Mouse (Mus musculus) stomach, embryonic 16.5 days (tissue): ENCODE data around the gene Hivep3. TPM values are rescaled to one million over a fixed set of nuclear protein-coding genes. Genes with fewer than 3 reads are reported as not detected.

Experiments used
- ATAC-seq: fragments of 200-750 bp; cut with Nextera tagmentation; 2 replicates; pipeline ENCODE4 v1.8.0; 2017; ENCODE audit warnings: moderate number of reproducible peaks, moderate TSS enrichment; ENCODE audit not compliant: insufficient read depth, low FRiP score
- H3K27ac ChIP-seq: fragments of 300-500 bp; sonication (generic); 2 replicates; pipeline ENCODE4 v1.5.1; 2014; ENCODE audit warnings: low read length
- H3K27me3 ChIP-seq: fragments of 300-500 bp; sonication (generic); 2 replicates; pipeline ENCODE4 v1.6.1; 2014; ENCODE audit warnings: low read length, control low read depth, mixed read lengths; ENCODE audit not compliant: control insufficient read depth, insufficient read depth
- H3K36me3 ChIP-seq: fragments of 300-500 bp; sonication (generic); 2 replicates; pipeline ENCODE4 v1.6.1; 2014; ENCODE audit warnings: low read length; ENCODE audit not compliant: control insufficient read depth, insufficient read depth
- H3K4me1 ChIP-seq: fragments of 300-500 bp; sonication (generic); 2 replicates; pipeline ENCODE4 v1.6.1; 2014; ENCODE audit warnings: low read length, control low read depth, mixed read lengths; ENCODE audit not compliant: control insufficient read depth, insufficient read depth
- H3K4me2 ChIP-seq: fragments of 300-500 bp; sonication (generic); 2 replicates; pipeline ENCODE4 v1.6.1; 2014; ENCODE audit warnings: low read depth, low read length, mixed read lengths
- H3K4me3 ChIP-seq: fragments of 300-500 bp; sonication (generic); replicated peaks from 2 replicates; pipeline ENCODE4 v1.5.1; 2014; ENCODE audit warnings: mild to moderate bottlenecking, low read length
- H3K9ac ChIP-seq: fragments of 300-500 bp; sonication (generic); 2 replicates; pipeline ENCODE4 v1.6.1; 2014; ENCODE audit warnings: low read length
- H3K9me3 ChIP-seq: fragments of 300-500 bp; sonication (generic); replicated peaks from 2 replicates; pipeline ENCODE4 v1.6.1; 2016; ENCODE audit warnings: low read length, control low read depth; ENCODE audit not compliant: control insufficient read depth
- WGBS: fragments of 180-500 bp; shearing (Covaris S2); extraction: QIAGEN DNeasy Blood & Tissue Kit; methylation state at CpG from one replicate; pipeline ENCODE4 v1.1.7; 2014; 5-methylcytosine and 5-hydroxymethylcytosine counted together
- polyA plus RNA-seq: library from polyadenylated mRNA; unstranded; fragments of >200 nt; fragmentation: Nextera tagmentation; extraction: Ambion mirVana; gene quantifications from 2 replicates; pipeline ENCODE4 v1.2.1, GENCODE M21; 2015

Hivep3 gene
- polyA plus RNA-seq, 1 experiment from 2014 or later, result 8.8 TPM

GRCm38 (mm10) chr4:119897054-119897855, 163.7 kb downstream of the Hivep3 start:
- H3K9me3 ChIP-seq, result no peaks in the 10 kb centered on the region
- H3K4me1 ChIP-seq, result no peaks in the 10 kb centered on the region
- no peaks in the 10 kb centered on the region for H3K36me3 ChIP-seq
- no peak overlapping the region for H3K27ac ChIP-seq
- H3K4me3 ChIP-seq, result no peak overlapping the region
- no peak for ATAC-seq
- no peaks in the 10 kb centered on the region for H3K27me3 ChIP-seq
- H3K9ac ChIP-seq, result no peak overlapping the region
- no peak overlapping the region for H3K4me2 ChIP-seq
- WGBS, result 63% methylated on average over 6 of the region's 6 CpGs

DNA sequence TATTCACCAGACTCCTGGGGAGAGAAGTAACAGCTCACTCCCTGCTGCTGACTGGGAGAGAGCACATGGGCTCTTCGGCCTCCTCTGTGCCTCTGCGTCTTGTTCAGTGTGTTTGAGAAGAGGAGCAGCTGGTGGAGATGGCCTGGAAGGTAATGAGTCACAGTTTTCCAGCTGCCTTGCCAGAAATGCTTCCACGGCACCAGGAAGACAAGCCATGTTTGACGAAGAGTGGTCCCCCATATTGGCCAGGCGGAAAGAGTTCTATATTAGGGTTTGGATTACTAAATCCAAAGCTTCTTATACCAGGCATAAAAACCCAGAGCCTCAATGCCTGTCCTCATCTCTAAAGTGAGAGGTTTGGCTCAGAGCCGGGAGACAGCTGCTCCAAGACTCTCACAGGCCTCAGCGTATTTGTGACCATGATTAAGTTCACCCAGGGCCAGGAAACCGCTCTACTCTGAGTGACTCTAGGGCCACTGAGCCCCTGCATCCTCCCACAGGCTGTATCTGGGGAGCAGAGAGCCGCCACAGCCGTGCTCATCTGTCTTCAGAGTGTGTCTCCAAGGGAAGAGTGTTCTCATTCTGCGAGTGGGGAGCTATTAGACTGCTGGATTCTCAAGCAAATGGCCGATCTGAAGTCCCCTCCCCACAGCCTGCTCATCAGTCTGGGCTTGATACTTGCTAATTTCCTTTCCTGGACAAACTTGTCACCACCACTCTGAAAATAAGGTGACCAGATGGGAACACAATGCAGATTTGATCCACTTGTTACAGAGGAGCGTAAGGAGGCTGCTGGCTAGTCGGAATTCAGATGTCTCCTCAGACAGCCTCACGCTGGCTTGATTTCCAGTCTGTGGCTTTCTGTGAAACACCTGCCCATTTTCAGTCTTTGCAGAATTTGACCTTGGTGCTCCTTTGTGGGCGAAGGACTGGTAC, 168.2 kb downstream of the Hivep3 start:
- peak; percentile 65; the same call in 1 of the 2 replicates for ATAC-seq
- Histone ChIP-seq H3K27ac (no peak overlapping the region; the same call in 1 of the 2 replicates), H3K4me1 (no peaks in the 10 kb centered on the region), H3K36me3 (no peaks in the 10 kb centered on the region), H3K9ac (no peak overlapping the region), H3K4me3 (no peak overlapping the region), H3K27me3 (no peaks in the 10 kb centered on the region), H3K9me3 (no peaks in the 10 kb centered on the region), H3K4me2 (no peak overlapping the region)
- 60% methylated on average over 16 of the region's 16 CpGs for WGBS

DNA sequence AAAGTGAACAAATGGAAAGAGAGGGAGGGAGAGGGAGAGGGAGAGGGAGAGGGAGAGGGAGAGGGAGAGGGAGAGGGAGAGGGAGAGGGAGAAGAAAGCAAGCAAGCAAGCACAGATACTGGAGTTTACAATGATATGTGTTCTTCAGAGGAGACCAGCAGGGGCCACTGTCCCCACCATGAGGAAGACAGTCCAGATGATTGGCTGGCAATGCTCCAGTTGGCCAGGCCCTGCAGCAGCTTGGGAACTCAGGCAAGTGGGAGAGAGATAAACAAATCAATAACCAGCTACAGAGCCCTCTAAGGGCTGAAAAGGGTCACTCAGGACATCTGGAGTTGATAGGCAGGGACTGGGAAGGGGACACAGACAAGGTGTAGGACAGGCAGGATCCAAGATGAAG, 169.7 kb downstream of the Hivep3 start:
- Histone ChIP-seq H3K36me3 (no peaks in the 10 kb centered on the region), H3K27ac (no peak overlapping the region), H3K4me3 (no peak overlapping the region), H3K9ac (no peak overlapping the region), H3K27me3 (no peaks in the 10 kb centered on the region), H3K4me2 (no peak overlapping the region), H3K4me1 (no peaks in the 10 kb centered on the region), H3K9me3 (no peaks in the 10 kb centered on the region)
- ATAC-seq, result no peak; the same call in 1 of the 2 replicates

DNA sequence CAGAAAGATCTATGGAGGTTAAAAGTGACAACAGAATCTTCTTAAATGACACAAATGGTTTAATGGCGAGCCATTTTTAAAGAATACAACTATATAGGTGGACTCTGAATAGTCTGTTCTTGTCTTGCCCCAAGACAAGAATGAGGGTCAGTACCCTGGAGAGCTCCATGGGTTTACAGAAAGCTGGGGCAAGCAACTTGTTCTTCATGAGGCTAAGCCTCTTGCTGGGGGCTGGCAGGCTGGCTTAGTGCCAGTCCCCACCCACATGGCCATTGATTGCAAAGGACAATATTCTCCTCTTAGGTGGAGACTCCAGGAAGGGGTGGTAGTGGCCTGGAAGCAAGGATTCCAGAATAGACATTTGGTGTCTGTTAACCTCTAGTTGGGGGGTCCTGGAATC, 170.2 kb downstream of the Hivep3 start:
- WGBS, result 28% methylated on average over 1 of the region's 1 CpGs
- Histone ChIP-seq H3K4me2 (no peak overlapping the region), H3K27ac (no peak overlapping the region), H3K4me3 (no peak overlapping the region), H3K9ac (no peak overlapping the region), H3K9me3 (no peaks in the 10 kb centered on the region), H3K27me3 (no peaks in the 10 kb centered on the region), H3K4me1 (no peaks in the 10 kb centered on the region), H3K36me3 (no peaks in the 10 kb centered on the region)
- ATAC-seq, result peak; percentile 49; the same call in 1 of the 2 replicates

- WGBS, result 80% methylated on average over 4 of the region's 4 CpGs
- no peaks in the 10 kb centered on the region for H3K36me3 ChIP-seq
- ATAC-seq, result no peak
- no peaks in the 10 kb centered on the region for H3K9me3 ChIP-seq
- H3K27ac ChIP-seq, result no peak overlapping the region
- H3K4me2 ChIP-seq, result no peak overlapping the region
- no peaks in the 10 kb centered on the region for H3K4me1 ChIP-seq
- H3K27me3 ChIP-seq, result no peaks in the 10 kb centered on the region
- no peak overlapping the region for H3K9ac ChIP-seq
- H3K4me3 ChIP-seq, result no peak overlapping the region
Measured at GRCm38 (mm10) chr4:119904296-119904695, 170.7 kb downstream of the Hivep3 start.

GRCm38 (mm10) chr4:119907106-119907505, 173.5 kb downstream of the Hivep3 start:
- H3K27me3 ChIP-seq, result no peaks in the 10 kb centered on the region
- H3K36me3 ChIP-seq, result no peaks in the 10 kb centered on the region
- H3K4me2 ChIP-seq, result no peak overlapping the region
- no peak overlapping the region for H3K9ac ChIP-seq
- WGBS, result 77% methylated on average over 4 of the region's 4 CpGs
- no peak overlapping the region for H3K27ac ChIP-seq
- no peak for ATAC-seq
- H3K4me1 ChIP-seq, result no peaks in the 10 kb centered on the region
- no peaks in the 10 kb centered on the region for H3K9me3 ChIP-seq
- H3K4me3 ChIP-seq, result no peak overlapping the region

GRCm38 (mm10) chr4:119911071-119911904, 177.7 kb downstream of the Hivep3 start:
- Histone ChIP-seq H3K36me3 (no peaks in the 10 kb centered on the region), H3K9me3 (no peaks in the 10 kb centered on the region), H3K27ac (no peak overlapping the region), H3K4me3 (no peak overlapping the region), H3K27me3 (no peaks in the 10 kb centered on the region), H3K9ac (no peak overlapping the region), H3K4me1 (no peaks in the 10 kb centered on the region), H3K4me2 (no peak overlapping the region)
- WGBS, result 69% methylated on average over 13 of the region's 13 CpGs
- no peak for ATAC-seq

DNA sequence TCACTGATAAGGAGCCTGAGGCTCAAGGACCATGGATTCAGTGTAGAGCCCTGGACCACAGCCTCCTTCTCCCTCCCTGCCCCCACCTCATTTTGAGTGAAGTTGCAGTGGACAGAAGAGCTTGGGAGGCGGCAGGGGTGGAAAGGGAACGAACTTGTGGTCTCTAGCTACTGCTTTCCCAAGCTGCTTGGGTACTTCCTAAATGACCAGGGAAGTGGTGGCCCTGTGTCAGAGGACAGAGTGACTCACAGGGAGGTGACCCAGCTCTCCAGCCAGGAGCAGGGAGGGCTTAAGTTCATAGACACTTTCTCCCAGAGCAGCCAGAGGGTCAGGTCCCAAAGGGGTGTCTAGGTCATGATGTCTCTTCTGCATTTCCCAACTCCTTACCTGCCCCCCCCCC, 178.6 kb downstream of the Hivep3 start:
- 76% methylated on average over 2 of the region's 2 CpGs for WGBS
- Histone ChIP-seq H3K4me2 (no peak overlapping the region), H3K27ac (no peak overlapping the region), H3K4me3 (no peak overlapping the region), H3K4me1 (no peaks in the 10 kb centered on the region), H3K9me3 (no peaks in the 10 kb centered on the region), H3K9ac (no peak overlapping the region), H3K36me3 (no peaks in the 10 kb centered on the region), H3K27me3 (no peaks in the 10 kb centered on the region)
- no peak for ATAC-seq
